Mouse (Mus musculus) layer of hippocampus, postnatal 36 days (tissue): ENCODE data around the gene Hmbs. TPM values are rescaled to one million over a fixed set of nuclear protein-coding genes. Genes with fewer than 3 reads are reported as not detected.
"Not testable (repeated sequence)": the region's sequence is repeated elsewhere in the genome, so short reads cannot be mapped to it uniquely, and the experiment has no call there.

Experiments used
- DNase-seq, 2 experiments: peaks; one replicate each; pipeline ENCODE4 v3.0.0; 2022
- total RNA-seq, 2 experiments: library from RNA; stranded (reverse); gene quantifications; 2 replicates each; pipeline ENCODE4 v1.2.3; 2021

Hmbs gene
- total RNA-seq, 2 experiments from 2014 or later: 22.3 to 24.2 TPM

GRCm38 (mm10) chr9:44320799-44321133 lies 23.3 kb downstream of the Hmbs start:
- DNase-seq: peak in 1 of 2 experiments; percentile 33

GRCm38 (mm10) chr9:44319887-44320798 lies 23.9 kb downstream of the Hmbs start, which contains the start of gene C2cd2l:
C2cd2l (minus strand) TSS chr9:44320285.
- DNase-seq: peak; percentile 87

GRCm38 (mm10) chr9:44319105-44319886 lies 24.7 kb downstream of the Hmbs start:
- DNase-seq: peak in 1 of 2 experiments; percentile 34

GRCm38 (mm10) chr9:44318826-44319095 lies 25.3 kb downstream of the Hmbs start:
- DNase-seq: no peak

GRCm38 (mm10) chr9:44318076-44318825 lies 25.8 kb downstream of the Hmbs start:
- DNase-seq: no peak

- DNase-seq: no peak
Measured at GRCm38 (mm10) chr9:44317452-44317851, 26.6 kb downstream of the Hmbs start.

GRCm38 (mm10) chr9:44314910-44315309 lies 29.1 kb downstream of the Hmbs start:
- DNase-seq: no peak

GRCm38 (mm10) chr9:44314257-44314547 lies 29.8 kb downstream of the Hmbs start:
- no peak for DNase-seq

- DNase-seq: peak; percentile 73 to 82
Measured at GRCm38 (mm10) chr9:44313476-44314256, 30.4 kb downstream of the Hmbs start.

- no peak for DNase-seq
Measured at GRCm38 (mm10) chr9:44311136-44312134, 32.6 kb downstream of the Hmbs start.

GRCm38 (mm10) chr9:44310750-44311135 lies 33.3 kb downstream of the Hmbs start:
- no peak for DNase-seq

- no peak for DNase-seq
Measured at GRCm38 (mm10) chr9:44309756-44310155, 34.3 kb downstream of the Hmbs start.

GRCm38 (mm10) chr9:44307248-44307647 lies 36.8 kb downstream of the Hmbs start:
- no peak for DNase-seq

GRCm38 (mm10) chr9:44306532-44306931 lies 37.5 kb downstream of the Hmbs start:
- no peak for DNase-seq

GRCm38 (mm10) chr9:44305466-44306079 lies 38.5 kb downstream of the Hmbs start, which contains the start of gene Hinfp:
Hinfp (minus strand) TSS chr9:44305671.
- peak; percentile 99 for DNase-seq

GRCm38 (mm10) chr9:44300001-44300400 lies 44.0 kb downstream of the Hmbs start:
- DNase-seq: not testable (repeated sequence)

GRCm38 (mm10) chr9:44292490-44292889 lies 51.5 kb downstream of the Hmbs start:
- DNase-seq: no peak

- no peak for DNase-seq
Measured at GRCm38 (mm10) chr9:44288959-44289291, 55.1 kb downstream of the Hmbs start.

GRCm38 (mm10) chr9:44288076-44288958 lies 55.7 kb downstream of the Hmbs start, which contains the start of gene Abcg4:
Abcg4 (minus strand) TSS chr9:44288615.
- DNase-seq: peak; percentile 53 to 57
